Mouse (Mus musculus): ENCODE results near the gene Klhl24. TPM values are rescaled to one million over a fixed set of nuclear protein-coding genes. Genes with fewer than 3 reads are reported as not detected.
"Not testable (repeated sequence)": the region's sequence is repeated elsewhere in the genome, so short reads cannot be mapped to it uniquely, and the experiment has no call there.

Gene Klhl24
- polyA plus RNA-seq (2012; rRNA removed) = 19.8 and 25.4 TPM in 2 replicates

DNA sequence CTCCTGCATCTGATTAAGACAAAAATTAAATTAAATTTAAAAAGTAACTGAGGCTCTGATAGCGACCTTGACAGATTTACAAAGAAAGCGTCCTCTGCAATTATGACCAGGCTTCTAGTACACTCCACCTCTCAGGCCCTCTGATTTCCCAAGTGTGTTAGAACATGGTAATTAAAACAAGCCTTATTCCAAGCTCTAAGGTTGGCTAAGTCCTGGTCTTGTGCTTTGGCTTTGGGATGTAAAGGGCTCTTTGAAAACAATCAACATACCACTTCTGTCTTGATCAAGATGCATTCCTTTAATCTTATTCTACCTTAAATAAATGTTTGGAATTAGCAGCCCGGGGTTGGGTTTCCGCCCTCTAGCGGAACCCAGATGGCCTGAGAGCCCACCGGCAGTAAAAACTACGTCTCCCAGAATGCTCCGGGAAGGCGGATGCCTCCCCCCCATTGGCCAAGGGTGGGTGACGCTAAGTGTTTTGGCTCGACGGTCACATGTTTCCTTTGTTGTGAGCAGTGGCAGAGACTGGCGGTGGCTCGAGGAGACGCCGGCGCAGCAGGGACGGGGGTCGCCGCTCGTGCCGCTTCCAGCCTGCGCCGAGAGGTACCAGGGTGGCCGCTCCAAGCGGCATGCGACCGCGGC lies at the start of gene Klhl24:
Klhl24 (plus strand) TSS at position 474 of the 642 bp plus-strand sequence.
- peak; percentile 65 for DNase-seq (ENCODE audit: low read depth)

DNA sequence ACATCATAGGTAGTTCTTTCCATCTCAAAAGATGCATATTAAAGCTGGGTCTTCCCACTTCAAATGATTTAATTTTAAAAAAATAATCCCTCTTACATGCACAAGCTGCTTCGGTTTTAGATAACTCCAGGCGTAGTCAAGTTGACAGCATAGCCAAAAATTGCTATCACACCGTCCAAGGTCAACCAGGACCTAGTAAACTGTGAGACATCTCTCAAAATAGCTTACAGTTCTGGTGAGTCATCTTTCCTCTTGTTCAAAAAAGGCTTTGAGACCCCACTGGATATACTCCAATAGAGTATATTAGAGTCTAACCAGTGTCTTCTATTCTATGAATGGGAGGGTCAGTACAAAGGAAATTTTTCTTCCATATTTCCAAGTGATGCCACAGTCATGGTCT lies 44.7 kb upstream of the Klhl24 start:
- no peak for DNase-seq (ENCODE audit: low read depth)

DNA sequence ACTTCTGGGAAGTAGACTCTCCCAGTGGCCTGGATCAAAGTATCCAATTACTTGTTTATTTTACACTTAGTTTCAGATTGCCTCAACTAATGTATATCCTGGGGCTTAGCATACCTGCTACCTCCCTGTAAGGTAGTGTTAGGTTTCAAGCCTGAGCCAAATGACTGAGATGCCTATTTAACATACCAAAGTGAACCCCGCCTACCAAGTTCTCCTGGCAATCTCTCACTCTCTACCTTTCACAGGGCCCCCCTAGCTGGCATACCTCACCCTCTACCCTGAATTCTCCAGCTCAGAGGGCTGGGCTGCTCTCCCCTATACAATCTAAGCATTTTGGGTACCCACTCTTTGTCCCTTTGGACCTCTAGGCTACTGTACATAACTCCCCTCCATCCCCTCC lies 24.6 kb upstream of the Klhl24 start:
- DNase-seq (ENCODE audit: low read depth) = no peak

DNA sequence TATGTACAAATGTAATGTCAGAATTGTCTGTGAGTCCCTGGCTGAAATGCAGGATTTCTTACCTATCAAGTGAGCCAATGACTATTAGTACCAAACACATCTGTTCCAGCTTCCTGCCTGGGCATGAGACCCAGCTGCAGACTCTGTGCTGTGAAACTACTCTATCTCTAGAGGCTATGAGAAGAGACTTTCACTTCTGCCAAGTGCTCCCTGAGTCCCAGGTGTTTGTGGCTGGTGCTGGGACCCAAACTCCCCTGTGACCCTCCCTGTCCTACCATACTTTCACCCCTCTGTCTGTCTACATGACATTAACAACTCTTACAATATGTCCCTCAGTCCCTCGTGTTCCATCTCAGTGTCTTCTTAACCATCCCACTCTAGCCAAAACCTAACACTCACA lies 20.7 kb upstream of the Klhl24 start:
- DNase-seq (ENCODE audit: low read depth) = no peak

DNA sequence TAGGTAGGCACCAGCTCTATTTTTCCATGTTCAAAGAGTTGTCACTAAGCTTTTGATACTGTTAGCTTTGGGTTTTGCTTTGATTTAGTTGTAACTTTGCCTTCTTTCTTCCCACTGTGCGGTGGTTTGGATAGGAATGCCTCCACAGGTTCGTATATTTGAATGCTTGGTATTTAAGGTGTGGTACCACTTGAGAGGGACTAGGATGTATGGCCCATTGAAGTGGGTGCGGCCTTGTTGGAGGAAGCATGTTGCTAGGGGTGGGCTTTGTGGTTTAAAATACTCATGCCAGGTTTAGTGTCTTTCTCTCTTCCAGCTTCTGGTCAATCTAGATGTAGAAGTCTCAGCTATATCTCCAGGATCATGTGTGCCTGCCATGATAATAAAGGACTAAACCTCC lies 17.1 kb upstream of the Klhl24 start:
- DNase-seq (ENCODE audit: low read depth) = no peak

DNA sequence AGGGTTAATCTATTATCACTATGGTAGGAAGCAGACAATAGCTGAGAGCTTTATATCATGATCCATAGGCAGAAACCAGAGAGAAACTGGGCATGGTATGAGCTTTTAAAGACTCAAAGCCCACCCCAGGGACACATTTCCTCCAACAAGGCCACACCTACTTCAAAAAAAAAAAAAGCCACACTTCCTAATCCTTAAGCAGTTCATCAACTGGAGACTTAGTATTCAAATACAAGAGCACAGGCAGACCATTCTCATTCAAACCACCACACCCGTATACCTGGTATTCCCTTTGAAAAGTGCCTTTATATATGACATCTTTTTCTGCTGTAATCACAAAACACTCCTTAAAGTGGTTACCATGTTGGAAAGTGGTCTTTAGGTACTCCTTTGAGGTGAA lies 12.7 kb upstream of the Klhl24 start:
- DNase-seq (ENCODE audit: low read depth) = no peak

GRCm38 (mm10) chr16:20085250-20085905 lies 12.0 kb upstream of the Klhl24 start:
- no peak for DNase-seq (ENCODE audit: low read depth)

- DNase-seq (ENCODE audit: low read depth) = no peak
Observed at GRCm38 (mm10) chr16:20086976-20087375, 10.4 kb upstream of the Klhl24 start.

- no peak for DNase-seq (ENCODE audit: low read depth)
Observed at GRCm38 (mm10) chr16:20089636-20090035, 7.7 kb upstream of the Klhl24 start.

DNA sequence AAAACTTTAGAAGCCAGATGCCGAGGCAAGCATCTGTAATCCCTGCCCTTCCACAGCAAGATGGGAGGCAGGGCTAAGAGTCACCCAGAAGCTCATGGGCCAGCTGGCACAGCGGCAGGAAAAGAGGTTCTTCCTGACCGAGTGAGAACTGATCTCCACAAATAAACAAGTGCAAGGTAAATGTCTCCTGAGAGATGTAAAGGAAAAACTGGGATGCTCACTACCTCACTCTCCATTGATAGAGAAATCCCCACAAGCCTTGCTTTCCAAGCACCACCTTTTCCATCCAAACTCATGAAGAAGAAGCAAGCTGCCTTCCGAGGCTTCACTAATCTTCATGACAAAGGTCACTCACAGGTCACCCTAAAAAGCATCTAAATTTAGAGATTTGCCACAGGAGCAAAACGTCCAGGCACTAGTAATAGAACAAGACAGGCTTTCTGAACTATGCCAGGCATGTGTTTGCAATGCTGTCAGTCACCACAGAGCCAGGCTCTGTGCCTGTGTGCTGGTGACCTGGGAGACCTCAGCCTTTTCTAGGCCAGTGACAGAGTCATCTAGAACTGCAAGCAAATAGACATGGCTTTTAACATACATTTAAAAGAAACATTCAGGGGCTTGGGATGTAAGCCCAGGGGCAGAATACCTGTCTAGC lies 6.3 kb upstream of the Klhl24 start:
- DNase-seq (ENCODE audit: low read depth) = no peak

GRCm38 (mm10) chr16:20095966-20096365 lies 1.4 kb upstream of the Klhl24 start:
- DNase-seq (ENCODE audit: low read depth) = no peak

- DNase-seq (ENCODE audit: low read depth) = no peak
Observed at GRCm38 (mm10) chr16:20097711-20098374, 501 bp downstream of the Klhl24 start.

DNA sequence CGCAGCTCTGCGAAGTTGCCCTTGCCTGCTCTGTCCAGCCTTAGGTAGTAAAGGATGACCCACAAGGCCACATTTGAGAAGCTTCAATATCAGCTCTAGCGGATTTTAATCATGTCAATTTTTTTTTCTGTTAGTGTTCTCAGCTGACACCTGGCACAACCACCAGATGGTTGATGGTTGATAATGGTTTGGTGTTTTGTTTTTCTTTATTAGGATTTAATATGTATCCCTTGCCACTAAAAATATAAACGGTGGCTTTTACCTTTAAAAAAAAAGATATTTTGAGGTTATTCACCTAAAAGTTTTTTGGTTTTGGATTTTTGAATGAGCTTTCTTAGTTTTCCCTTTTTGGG lies 1.0 kb downstream of the Klhl24 start:
- DNase-seq (ENCODE audit: low read depth) = no peak

DNA sequence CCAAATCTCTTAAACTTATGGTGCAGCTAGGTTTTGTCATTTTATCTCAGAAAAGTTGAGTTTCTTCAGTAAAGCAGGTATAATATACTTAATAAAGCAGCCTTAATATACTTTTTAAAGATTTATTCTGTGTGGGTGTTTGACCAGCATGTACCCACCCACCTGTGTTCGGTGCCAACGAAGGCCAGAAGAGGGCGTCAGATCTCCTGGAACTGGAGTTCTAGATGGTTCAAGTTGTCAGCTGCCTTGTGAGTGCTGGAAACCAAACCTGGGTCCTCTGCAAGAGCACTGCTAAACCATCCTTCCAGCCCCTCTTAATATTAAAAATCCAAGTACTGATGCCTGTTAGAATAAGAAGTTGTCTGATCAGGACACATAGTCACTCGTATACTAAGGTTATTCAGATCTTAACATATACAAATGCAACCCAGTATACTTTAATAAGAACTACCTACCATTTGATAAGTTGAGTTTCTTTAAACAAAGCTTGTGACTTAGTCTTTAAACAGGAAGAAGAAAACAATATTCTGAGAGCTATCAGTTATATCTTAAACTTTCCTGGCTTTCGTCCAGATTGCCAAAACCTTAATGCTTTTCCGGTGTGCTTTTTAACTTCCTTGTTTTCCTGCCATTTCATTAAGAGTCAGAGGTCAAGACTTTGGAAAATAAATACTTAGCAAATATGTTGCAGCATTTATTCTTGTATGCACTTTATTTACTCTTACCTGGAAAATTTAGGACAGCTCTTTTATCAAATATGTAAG lies 1.7 kb downstream of the Klhl24 start:
- DNase-seq (ENCODE audit: low read depth) = no peak

GRCm38 (mm10) chr16:20106996-20107395 lies 9.7 kb downstream of the Klhl24 start:
- DNase-seq (ENCODE audit: low read depth) = no peak

GRCm38 (mm10) chr16:20108961-20109360 lies 11.6 kb downstream of the Klhl24 start:
- DNase-seq (ENCODE audit: low read depth) = no peak

- no peak for DNase-seq (ENCODE audit: low read depth)
Observed at GRCm38 (mm10) chr16:20112649-20113048, 15.3 kb downstream of the Klhl24 start.

GRCm38 (mm10) chr16:20116069-20116468 lies 18.7 kb downstream of the Klhl24 start:
- DNase-seq (ENCODE audit: low read depth) = no peak

GRCm38 (mm10) chr16:20126319-20126883 lies 29.1 kb downstream of the Klhl24 start:
- DNase-seq (ENCODE audit: low read depth) = not testable (repeated sequence)

DNA sequence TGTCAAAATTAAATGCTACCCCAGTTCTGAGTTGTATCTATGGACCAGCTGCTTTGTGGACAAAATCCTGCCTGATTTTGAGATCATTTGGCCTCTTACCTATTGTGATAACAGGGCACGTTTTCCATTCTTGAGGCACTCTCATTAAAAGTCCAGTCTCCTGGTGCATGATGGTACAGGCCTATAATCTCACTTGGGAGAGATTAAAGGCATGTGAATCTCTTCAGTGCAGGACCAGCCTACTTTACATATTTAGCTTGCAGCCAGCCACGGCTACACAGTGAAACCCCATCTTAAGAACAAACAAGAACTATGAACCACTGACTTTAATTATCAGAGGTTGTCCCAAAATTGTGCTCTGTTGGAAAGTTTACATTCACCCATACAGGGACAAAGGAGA lies 33.1 kb downstream of the Klhl24 start:
- DNase-seq (ENCODE audit: low read depth) = no peak

DNA sequence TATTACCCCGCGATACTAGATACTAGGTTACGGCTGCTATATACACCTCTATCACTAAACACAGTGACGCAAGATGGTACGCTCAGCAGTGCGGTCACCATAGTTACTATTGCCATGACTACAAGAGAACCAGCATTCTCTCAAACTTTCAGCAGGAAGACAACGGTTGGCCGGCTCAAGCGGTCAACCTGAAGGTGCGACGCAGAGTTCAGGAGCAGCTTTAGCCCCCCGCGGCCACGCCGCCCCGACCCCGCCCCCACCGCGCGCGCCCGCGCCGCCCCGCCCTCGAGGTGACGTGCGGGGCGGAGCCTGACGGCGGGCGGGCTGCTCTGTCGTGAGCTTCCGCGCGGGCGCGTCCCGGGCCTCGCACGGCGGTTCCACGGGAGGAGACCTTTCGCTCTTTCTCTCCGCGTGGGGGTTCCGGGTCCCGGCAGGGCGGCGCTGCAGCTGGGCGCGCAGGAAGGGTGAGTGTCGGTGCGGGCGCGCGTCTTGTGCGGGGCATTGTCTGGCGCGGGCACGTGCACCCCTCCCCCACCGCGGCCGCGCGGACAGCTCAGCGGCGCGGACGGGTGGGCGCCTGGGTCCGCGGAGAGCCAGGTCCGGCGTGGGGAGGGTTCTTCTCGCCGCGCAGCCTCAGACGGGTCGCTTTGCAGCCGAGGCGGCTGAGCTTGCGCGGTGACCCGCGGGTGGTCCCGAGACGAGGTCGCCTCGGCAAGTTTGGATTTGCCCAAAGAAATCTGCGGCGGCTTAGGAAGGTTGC lies 43.6 kb downstream of the Klhl24 start, which contains the start of gene Yeats2:
Yeats2 (plus strand) TSS at position 292 of the 760 bp plus-strand sequence.
- no peak for DNase-seq (ENCODE audit: low read depth)
